Mouse (Mus musculus) CH12.LX (cell line): Measurements from ENCODE around the gene Cep170b. TPM values are rescaled to one million over a fixed set of nuclear protein-coding genes. Genes with fewer than 3 reads are reported as not detected.

Experiments used
- E2F4 ChIP-seq: IDR thresholded peaks from 2 replicates; pipeline ENCODE4 v1.6.1; 2011; ENCODE audit warnings: low read depth, low read length, improper control_type of control experiment; ENCODE audit not compliant: insufficient replicate concordance
- JUND ChIP-seq: conservative IDR thresholded peaks from 2 replicates; pipeline ENCODE4 v1.6.1; 2011; ENCODE audit warnings: low read depth, low read length, improper control_type of control experiment
- MAX ChIP-seq: IDR thresholded peaks from 2 replicates; pipeline ENCODE4 v1.6.1; 2011; ENCODE audit warnings: low read length, improper control_type of control experiment
- NRF1 ChIP-seq: IDR thresholded peaks from 2 replicates; pipeline ENCODE4 v1.6.1; 2014; ENCODE audit warnings: low read depth, mild to moderate bottlenecking, inconsistent platforms, low read length, improper control_type of control experiment, moderate library complexity
- POLR2A ChIP-seq: IDR thresholded peaks from 2 replicates; pipeline ENCODE4 v1.6.1; 2011; ENCODE audit warnings: low read depth, mild to moderate bottlenecking, improper control_type of control experiment, low read length
- SIN3A ChIP-seq: IDR thresholded peaks from 2 replicates; pipeline ENCODE4 v1.6.1; 2012; ENCODE audit warnings: low read length, improper control_type of control experiment, inconsistent platforms
- USF2 ChIP-seq: conservative IDR thresholded peaks from 2 replicates; pipeline ENCODE4 v1.6.1; 2011; ENCODE audit warnings: low read depth, low read length, improper control_type of control experiment
- ZKSCAN1 ChIP-seq: IDR thresholded peaks from 2 replicates; pipeline ENCODE4 v1.6.1; 2012; ENCODE audit warnings: low read depth, inconsistent platforms, low read length, improper control_type of control experiment, borderline replicate concordance
- polyA plus RNA-seq: library from polyadenylated mRNA; unstranded; fragments of >175 nt; gene quantifications from 2 replicates; pipeline ENCODE4 v1.2.1, GENCODE M21; 2012; ENCODE audit warnings: low read depth; ENCODE audit not compliant: insufficient read length
- total RNA-seq, 2 experiments: library from RNA; depleted of rRNA; stranded (reverse); fragments of 300-350 nt in 1 of 2; fragments of >200 nt in 1 of 2; gene quantifications; 2 replicates each; pipeline ENCODE4 v1.2.3; 2012 to 2014

Gene Cep170b
- total and polyA plus RNA-seq, 3 experiments, result 39.1 to 63.1 (median 48.1) TPM

GRCm38 (mm10) chr12:112795466-112796104 lies 75.3 kb downstream of the Cep170b start (continued):
- TF ChIP-seq ZKSCAN1 (no peak), POLR2A (peak; percentile 47; the same call in 1 of the 2 replicates), MAX (no peak; the same call in 1 of the 2 replicates), JUND (no peak), NRF1 (peak; percentile 83), SIN3A (peak; percentile 77), E2F4 (no peak), USF2 (no peak)
- TF ChIP-seq, all 38 proteins: peak for 13

Other genes with a start within 250 kb of the Cep170b start
- gene A530016L24Rik, start 231.0 kb upstream of the Cep170b start, total RNA-seq (2012; rRNA removed), result not detected in 2 replicates
- not detected in 2 replicates for gene A530016L24Rik, start 231.0 kb upstream of the Cep170b start, total RNA-seq (2014; rRNA removed)
- not detected in 2 replicates for gene A530016L24Rik, start 231.0 kb upstream of the Cep170b start, polyA plus RNA-seq
- gene Tmem179, start 203.7 kb upstream of the Cep170b start, total RNA-seq (2012; rRNA removed), result not detected in 2 replicates
- not detected in 2 replicates for gene Tmem179, start 203.7 kb upstream of the Cep170b start, total RNA-seq (2014; rRNA removed)
- not detected in 2 replicates for gene Tmem179, start 203.7 kb upstream of the Cep170b start, polyA plus RNA-seq
- gene Inf2, start 131.7 kb upstream of the Cep170b start, total RNA-seq (2012; rRNA removed), result 29.7 and 36.6 TPM in 2 replicates
- gene Inf2, start 131.7 kb upstream of the Cep170b start, total RNA-seq (2014; rRNA removed), result 13.5 and 13.9 TPM in 2 replicates
- 129 and 131 TPM in 2 replicates for gene Inf2, start 131.7 kb upstream of the Cep170b start, polyA plus RNA-seq
- gene Adssl1, start 100.4 kb upstream of the Cep170b start, total RNA-seq (2012; rRNA removed), result 9.4 and 10.7 TPM in 2 replicates
- 10.2 and 11.8 TPM in 2 replicates for gene Adssl1, start 100.4 kb upstream of the Cep170b start, total RNA-seq (2014; rRNA removed)
- 29.4 and 37.1 TPM in 2 replicates for gene Adssl1, start 100.4 kb upstream of the Cep170b start, polyA plus RNA-seq
- gene Siva1, start 75.8 kb upstream of the Cep170b start, total RNA-seq (2012; rRNA removed), result 137 and 149 TPM in 2 replicates
- 78.1 and 81.9 TPM in 2 replicates for gene Siva1, start 75.8 kb upstream of the Cep170b start, total RNA-seq (2014; rRNA removed)
- 135 and 158 TPM in 2 replicates for gene Siva1, start 75.8 kb upstream of the Cep170b start, polyA plus RNA-seq
- 66.6 and 79.9 TPM in 2 replicates for gene Akt1, start 45.6 kb upstream of the Cep170b start, total RNA-seq (2012; rRNA removed)
- 69.8 and 74.4 TPM in 2 replicates for gene Akt1, start 45.6 kb upstream of the Cep170b start, total RNA-seq (2014; rRNA removed)
- 144 and 178 TPM in 2 replicates for gene Akt1, start 45.6 kb upstream of the Cep170b start, polyA plus RNA-seq
- gene Zbtb42, start 41.6 kb upstream of the Cep170b start, total RNA-seq (2012; rRNA removed), result 0.30 and 0.63 TPM in 2 replicates
- gene Zbtb42, start 41.6 kb upstream of the Cep170b start, total RNA-seq (2014; rRNA removed), result not detected in 2 replicates
- gene Zbtb42, start 41.6 kb upstream of the Cep170b start, polyA plus RNA-seq, result 0.08 and 0.11 TPM in 2 replicates
- 149 and 155 TPM in 2 replicates for gene Pld4, start 40.2 kb downstream of the Cep170b start, total RNA-seq (2012; rRNA removed)
- gene Pld4, start 40.2 kb downstream of the Cep170b start, total RNA-seq (2014; rRNA removed), result 112 and 117 TPM in 2 replicates
- gene Pld4, start 40.2 kb downstream of the Cep170b start, polyA plus RNA-seq, result 196 and 226 TPM in 2 replicates
- gene Ahnak2, start 82.2 kb downstream of the Cep170b start, total RNA-seq (2012; rRNA removed), result 16.2 and 27.7 TPM in 2 replicates
- gene Ahnak2, start 82.2 kb downstream of the Cep170b start, total RNA-seq (2014; rRNA removed), result 2.0 and 3.1 TPM in 2 replicates
- 14.4 and 14.6 TPM in 2 replicates for gene Ahnak2, start 82.2 kb downstream of the Cep170b start, polyA plus RNA-seq
- gene Clba1, start 88.5 kb downstream of the Cep170b start, total RNA-seq (2012; rRNA removed), result 3.1 and 3.5 TPM in 2 replicates
- 2.5 TPM in 2 replicates for gene Clba1, start 88.5 kb downstream of the Cep170b start, total RNA-seq (2014; rRNA removed)
- gene Clba1, start 88.5 kb downstream of the Cep170b start, polyA plus RNA-seq, result 3.0 and 3.5 TPM in 2 replicates
- 78.0 and 90.6 TPM in 2 replicates for gene Cdca4, start 109.0 kb downstream of the Cep170b start, total RNA-seq (2012; rRNA removed)
- 111 and 128 TPM in 2 replicates for gene Cdca4, start 109.0 kb downstream of the Cep170b start, total RNA-seq (2014; rRNA removed)
- gene Cdca4, start 109.0 kb downstream of the Cep170b start, polyA plus RNA-seq, result 68.3 and 78.0 TPM in 2 replicates
- gene Gpr132, start 147.8 kb downstream of the Cep170b start, total RNA-seq (2012; rRNA removed), result 31.1 and 44.7 TPM in 2 replicates
- gene Gpr132, start 147.8 kb downstream of the Cep170b start, total RNA-seq (2014; rRNA removed), result 19.4 and 24.4 TPM in 2 replicates
- 50.9 and 62.1 TPM in 2 replicates for gene Gpr132, start 147.8 kb downstream of the Cep170b start, polyA plus RNA-seq
- 3.8 and 7.6 TPM in 2 replicates for gene Jag2, start 209.3 kb downstream of the Cep170b start, total RNA-seq (2012; rRNA removed)
- gene Jag2, start 209.3 kb downstream of the Cep170b start, total RNA-seq (2014; rRNA removed), result 0.34 and 0.69 TPM in 2 replicates
- 0.59 and 0.80 TPM in 2 replicates for gene Jag2, start 209.3 kb downstream of the Cep170b start, polyA plus RNA-seq
- 15.9 and 23.9 TPM in 2 replicates for gene Nudt14, start 221.7 kb downstream of the Cep170b start, total RNA-seq (2012; rRNA removed)
- 17.7 and 19.7 TPM in 2 replicates for gene Nudt14, start 221.7 kb downstream of the Cep170b start, total RNA-seq (2014; rRNA removed)
- 20.0 and 20.7 TPM in 2 replicates for gene Nudt14, start 221.7 kb downstream of the Cep170b start, polyA plus RNA-seq